17 mouse cellular contexts compared by ENCODE assay signal in genomic region chrX:107341980-107342379, GRCm38 (mm10).
DNase-seq lines count a peak whose midpoint lies in the region; ATAC-seq lines count a peak whose summit lies in the region.
"Had no signal": no experiment of that assay in that cellular context is flagged by ENCODE, and none has a peak within 500 bp of the region (broad histone marks: within the 10 kb centered on the region; RNA-seq: fewer than 3 reads in every experiment).

No protein-coding gene starts in this region.

- no peaks in the 10 kb centered on the region for H3K36me3 ChIP-seq in liver, embryonic 11.5 days (ENCODE audit: control insufficient read depth, insufficient read depth, low read length)
- H3K36me3 ChIP-seq: forebrain, embryonic 10.5 days; midbrain, embryonic 12.5 days; neural tube, embryonic 15.5 days had no signal

- no peak for ATAC-seq in liver, embryonic 11.5 days (replicated peaks; ENCODE audit: low FRiP score)
- ATAC-seq in megakaryocyte, adult 5-6 weeks (ENCODE audit: poor library complexity, severe bottlenecking), result peak; percentile 51; the same call in 1 of the 2 replicates

- no peak overlapping the region for H3K4me3 ChIP-seq in liver, embryonic 11.5 days (ENCODE audit: low read depth, low read length)
- H3K4me3 ChIP-seq: forebrain, embryonic 10.5 days; midbrain, embryonic 12.5 days; neural tube, embryonic 15.5 days had no signal

- H3K9me3 ChIP-seq in liver, embryonic 11.5 days (ENCODE audit: control insufficient read depth, low read length), result no peaks in the 10 kb centered on the region
- H3K9me3 ChIP-seq: forebrain, embryonic 10.5 days; midbrain, embryonic 12.5 days; neural tube, embryonic 15.5 days had no signal

- no peak overlapping the region for H3K9ac ChIP-seq in liver, embryonic 11.5 days (ENCODE audit: low read depth, low read length)
- H3K9ac ChIP-seq: liver, embryonic 14.5 days; midbrain, embryonic 12.5 days; neural tube, embryonic 15.5 days had no signal

- H3K4me1 ChIP-seq in liver, embryonic 11.5 days (replicated peaks; ENCODE audit: control insufficient read depth, insufficient read depth, low read length), result no peaks in the 10 kb centered on the region
- H3K4me1 ChIP-seq: forebrain, embryonic 10.5 days; midbrain, embryonic 12.5 days; neural tube, embryonic 15.5 days had no signal

- 37% methylated on average over 3 of the region's 3 CpGs for WGBS in liver, embryonic 11.5 days

- H3K27me3 ChIP-seq in liver, embryonic 11.5 days (replicated peaks; ENCODE audit: control insufficient read depth, insufficient read depth, low read length), result no peaks in the 10 kb centered on the region
- H3K27me3 ChIP-seq: midbrain, embryonic 12.5 days; neural tube, embryonic 15.5 days had no signal

- no peak overlapping the region for H3K27ac ChIP-seq in liver, embryonic 11.5 days (ENCODE audit: low read depth, low read length)
- H3K27ac ChIP-seq: forebrain, embryonic 10.5 days; liver, embryonic 14.5 days; midbrain, embryonic 12.5 days; neural tube, embryonic 15.5 days had no signal

- DNase-seq in liver (peak; percentile 12), MEL-GATA-1-ER (ENCODE audit: extremely low read depth, low read depth) (peak; percentile 21), MN1 (ENCODE audit: low spot score) (no peak)
- DNase-seq in liver, embryonic 11.5 days (ENCODE audit: low spot score), result no peak
- DNase-seq in thymus, postnatal 14 days, result peak; percentile 76
- no peak for DNase-seq in layer of hippocampus, adult 9-10 months (ENCODE audit: low spot score)
- DNase-seq in layer of hippocampus, adult 8-10 months (ENCODE audit: low spot score in 2 of 2), result no peak
- DNase-seq: adrenal gland, postnatal 10 days; gastrocnemius, postnatal 36 days; heart, postnatal 10 days; kidney, adult 18-20 months; right cerebral cortex, postnatal 25 days had no signal

- no peak overlapping the region for H3K4me2 ChIP-seq in liver, embryonic 11.5 days
- H3K4me2 ChIP-seq: midbrain, embryonic 12.5 days; neural tube, embryonic 15.5 days had no signal

Comparison
In these comparisons a context has a peak if more than half of its experiments do, and no peak if none do; other contexts are left out.
1. DNase-seq: peak in liver (single experiment), MEL-GATA-1-ER (single experiment) and thymus, postnatal 14 days (single experiment); none in liver, embryonic 11.5 days (single experiment), layer of hippocampus, adult 9-10 months (single experiment), layer of hippocampus, adult 8-10 months (0 of 2) and MN1 (single experiment).